Mouse (Mus musculus) thymus, adult 2 months (tissue): ENCODE results near the gene Thra.

Source experiments
- CTCF ChIP-seq: fragments of 200-500 bp; IDR thresholded peaks from 2 replicates; pipeline ENCODE4 v1.5.1; 2012; ENCODE audit warnings: mild to moderate bottlenecking, control low read depth, low read length, moderate library complexity, borderline replicate concordance; ENCODE audit not compliant: control insufficient read depth, poor library complexity, insufficient read depth; ENCODE audit errors: extremely low read depth
- POLR2A ChIP-seq: fragments of 200-500 bp; IDR thresholded peaks from 2 replicates; pipeline ENCODE4 v1.6.1; 2012; ENCODE audit warnings: mild to moderate bottlenecking, low read length, control low read depth, moderate library complexity; ENCODE audit not compliant: control insufficient read depth, poor library complexity, insufficient read depth; ENCODE audit errors: extremely low read depth

DNA sequence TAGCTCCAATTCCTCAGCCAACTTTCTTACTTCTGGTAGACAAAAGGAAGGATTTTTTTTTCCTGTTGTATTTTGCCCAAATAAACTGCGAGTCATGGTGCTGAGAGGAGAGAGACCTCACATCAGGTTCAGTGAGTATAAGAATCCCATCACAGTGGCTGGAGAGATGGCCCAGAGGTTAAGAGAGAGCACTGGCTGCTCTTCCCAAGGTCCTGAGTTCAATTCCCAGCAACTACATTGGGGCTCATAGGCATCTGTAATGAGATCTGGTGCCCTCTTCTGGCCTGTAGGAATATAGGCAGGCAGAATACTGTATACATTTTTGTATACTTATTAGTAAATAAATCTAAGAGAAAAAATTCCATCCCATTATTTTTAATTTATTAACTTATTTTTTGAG is 47.3 kb downstream of the Thra start:
- TF ChIP-seq CTCF (no peak), POLR2A (no peak)
